Mouse (Mus musculus): ENCODE results near the gene Meaf6.

Gene Meaf6

GRCm38 (mm10) chr4:125084403-125085345 lies at the start of gene Meaf6:
TSS of gene Meaf6 (plus strand) at chr4:125085134.
- peak; percentile 83 to 89 for DNase-seq

DNA sequence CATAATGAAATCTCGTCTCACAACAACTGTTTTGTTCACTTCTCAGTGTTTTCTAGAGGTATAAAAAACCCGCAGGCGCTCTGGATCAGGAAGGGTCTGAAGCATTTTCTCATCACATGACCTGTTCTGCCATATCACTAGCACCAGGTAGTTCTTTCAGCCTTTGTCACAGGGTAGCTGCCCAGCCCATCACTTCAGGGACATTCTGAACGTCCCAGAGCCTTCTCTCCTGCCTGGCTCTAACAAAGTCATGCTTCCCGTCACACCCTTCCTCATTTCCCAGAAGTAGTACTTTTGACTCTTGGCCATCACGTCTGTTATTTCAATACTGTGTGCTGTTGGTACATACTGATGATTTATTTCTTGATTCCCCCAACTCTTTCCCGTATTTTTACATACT lies 40.5 kb upstream of the Meaf6 start:
- no peak for DNase-seq

DNA sequence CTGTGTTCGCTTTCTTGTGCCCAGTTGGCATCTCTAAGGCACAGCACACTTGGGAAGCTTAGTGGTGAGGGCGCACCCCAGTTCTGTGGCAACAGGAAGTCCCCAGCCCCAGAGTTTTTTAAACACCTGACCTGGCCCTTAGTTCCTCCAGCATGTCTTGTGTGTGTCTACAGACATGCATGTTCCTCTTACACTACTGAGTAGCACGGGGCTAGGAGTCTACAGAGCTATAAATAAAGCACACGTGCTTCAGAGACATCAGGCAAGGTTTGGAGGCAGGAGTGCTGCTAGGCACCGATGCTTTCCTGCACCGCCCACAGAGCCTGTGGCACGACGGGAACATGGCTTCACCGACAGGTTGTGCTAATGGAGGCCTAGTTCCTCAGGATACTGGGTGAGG lies 29.5 kb upstream of the Meaf6 start:
- no peak for DNase-seq

GRCm38 (mm10) chr4:125056476-125056875 lies 28.5 kb upstream of the Meaf6 start:
- DNase-seq = no peak

- no peak for DNase-seq
Observed at GRCm38 (mm10) chr4:125057273-125057672, 27.7 kb upstream of the Meaf6 start.

GRCm38 (mm10) chr4:125058033-125058432 lies 26.9 kb upstream of the Meaf6 start:
- no peak for DNase-seq

- peak in 1 of 2 experiments; percentile 61 for DNase-seq
Observed at GRCm38 (mm10) chr4:125059025-125059424, 25.9 kb upstream of the Meaf6 start.

GRCm38 (mm10) chr4:125063829-125064228 lies 21.1 kb upstream of the Meaf6 start:
- no peak for DNase-seq

- DNase-seq = peak; percentile 61 to 67
Observed at GRCm38 (mm10) chr4:125065517-125066307, 19.2 kb upstream of the Meaf6 start, which contains the start of gene Dnali1. TSS of gene Dnali1 (minus strand) at chr4:125065703.

DNA sequence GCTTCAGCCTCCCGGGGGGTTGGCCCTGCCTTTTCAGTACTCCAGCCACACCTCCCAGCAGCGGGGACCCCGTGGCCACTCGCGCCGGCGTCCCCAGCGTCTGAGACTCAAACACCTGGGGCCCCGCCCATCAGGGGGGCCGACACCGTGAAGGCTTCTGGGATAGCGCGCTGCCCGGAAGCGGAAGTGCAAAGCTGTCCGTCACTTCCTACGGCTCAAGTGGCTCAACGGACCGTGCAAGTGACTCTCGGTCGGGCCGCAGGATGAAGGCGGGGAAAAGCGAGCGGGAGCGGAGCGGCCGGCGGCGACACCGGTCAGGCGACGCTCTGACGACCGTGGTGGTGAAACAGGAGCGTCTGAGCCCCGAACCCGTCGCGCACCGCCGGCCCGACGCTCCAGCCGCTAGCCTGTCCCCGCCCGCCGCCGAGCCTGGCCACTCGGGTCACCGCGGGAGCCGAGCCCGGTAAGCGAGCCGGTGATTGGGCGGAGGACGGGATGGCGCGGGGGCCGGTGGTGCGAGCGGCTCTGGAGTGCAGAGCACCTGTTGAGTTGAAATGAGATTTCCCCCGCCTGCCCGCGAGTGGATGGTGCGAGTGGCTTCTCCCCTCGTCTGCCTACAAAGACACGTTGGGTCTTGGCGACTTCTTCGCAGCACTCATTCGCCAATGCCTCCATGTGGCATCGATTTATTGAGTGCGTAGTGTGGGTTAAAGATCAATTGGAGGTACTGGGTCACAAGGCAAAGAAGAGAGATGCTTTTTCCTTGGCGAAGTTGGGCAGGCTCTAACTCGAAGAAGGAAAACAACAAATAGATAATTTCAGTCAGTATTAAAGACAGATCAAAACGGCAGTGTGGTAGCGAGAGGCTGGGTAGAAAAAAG lies 18.2 kb upstream of the Meaf6 start, which contains the start of gene Snip1:
TSS of gene Snip1 (plus strand) at position 183 of the 881 bp plus-strand sequence.
- peak; percentile 94 to 96 for DNase-seq

GRCm38 (mm10) chr4:125077700-125078099 lies 7.2 kb upstream of the Meaf6 start:
- no peak for DNase-seq

DNA sequence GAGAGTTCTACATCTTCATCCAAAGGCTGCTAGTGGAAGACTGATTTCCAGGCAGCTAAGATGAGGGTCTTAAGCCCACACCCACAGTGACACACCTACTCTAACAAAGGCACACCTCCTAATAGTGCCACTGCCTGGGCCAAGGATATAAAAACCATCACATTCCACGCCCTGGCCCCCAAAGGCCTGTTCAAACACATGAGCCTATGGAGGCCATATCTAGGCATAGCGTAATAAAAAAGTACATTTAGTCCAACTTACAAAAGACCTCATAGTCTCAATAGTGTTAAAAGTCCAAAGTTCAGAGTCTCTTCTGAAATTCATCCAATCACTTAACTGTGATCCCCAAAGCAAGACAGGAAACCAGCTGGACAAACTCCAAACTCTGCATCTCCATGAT lies 6.2 kb upstream of the Meaf6 start:
- no peak for DNase-seq

DNA sequence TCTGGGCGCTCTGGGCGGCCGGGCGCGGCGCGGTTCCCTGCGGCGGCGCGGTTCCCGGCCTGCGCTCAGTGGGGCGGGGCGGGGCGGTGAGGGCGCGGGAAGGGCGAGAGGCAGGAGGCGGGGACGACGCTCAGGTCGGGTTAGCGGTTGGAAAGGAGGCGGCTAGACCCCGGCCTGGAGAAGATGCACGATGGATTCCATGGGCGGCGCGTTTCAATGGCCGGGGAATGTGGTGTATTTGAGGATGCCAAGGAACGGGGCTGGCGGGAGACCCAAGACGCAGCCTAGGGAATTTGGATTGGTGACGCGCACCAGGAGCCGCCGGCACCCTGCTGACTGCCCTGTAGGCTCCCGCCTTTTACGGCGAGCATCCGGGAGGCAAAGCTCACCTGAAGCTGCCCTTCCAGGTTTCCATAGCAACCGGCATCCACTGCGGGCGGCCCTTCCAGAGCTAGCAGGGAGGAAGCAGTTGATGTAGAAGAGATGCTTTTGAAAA lies 460 bp downstream of the Meaf6 start:
- DNase-seq = peak; percentile 51 to 74

GRCm38 (mm10) chr4:125093031-125093430 lies 8.1 kb downstream of the Meaf6 start:
- no peak for DNase-seq

DNA sequence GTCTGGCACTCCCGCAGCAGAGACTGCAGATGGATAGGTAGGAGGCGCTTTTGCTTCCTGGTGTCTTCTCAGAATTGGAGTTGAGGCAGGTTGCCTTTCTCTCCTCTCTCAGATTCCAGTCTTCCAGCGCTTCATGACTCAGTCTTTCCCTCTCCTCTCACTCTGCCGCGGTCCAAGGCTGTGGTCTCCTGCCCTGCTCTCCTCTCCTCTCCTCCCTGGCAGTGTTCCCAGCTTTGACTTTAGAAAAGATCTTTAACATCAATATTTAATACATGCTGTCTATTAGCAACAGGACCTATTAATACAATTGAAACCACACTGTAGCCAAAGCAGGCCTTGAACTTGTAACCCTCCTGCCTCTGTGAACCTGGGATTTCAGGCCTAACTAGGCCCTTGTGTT lies 11.1 kb downstream of the Meaf6 start:
- DNase-seq = no peak

- no peak for DNase-seq
Observed at GRCm38 (mm10) chr4:125097412-125097811, 12.5 kb downstream of the Meaf6 start.

GRCm38 (mm10) chr4:125099458-125099857 lies 14.5 kb downstream of the Meaf6 start:
- DNase-seq = peak; percentile 57 to 86

GRCm38 (mm10) chr4:125101334-125101733 lies 16.4 kb downstream of the Meaf6 start:
- no peak for DNase-seq

DNA sequence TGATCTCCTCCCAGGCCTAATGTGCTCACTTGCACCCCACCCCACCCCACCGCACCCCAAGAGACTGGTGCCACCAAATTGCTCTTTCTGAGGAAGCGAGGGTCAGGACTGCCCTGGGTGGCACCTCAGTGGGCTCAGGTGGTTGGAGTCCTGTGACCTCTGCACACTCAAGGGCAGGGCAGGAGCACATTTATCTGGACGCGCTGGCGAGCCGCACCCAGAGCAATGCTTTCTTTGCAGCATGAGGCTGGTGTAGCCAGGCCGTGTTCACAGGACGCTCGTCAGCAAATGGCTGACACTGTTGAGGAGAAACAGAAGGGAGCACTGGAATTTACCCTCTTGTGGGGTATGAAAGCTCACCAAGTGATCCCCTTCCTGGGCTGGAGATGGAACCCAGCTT lies 20.4 kb downstream of the Meaf6 start:
- no peak for DNase-seq

DNA sequence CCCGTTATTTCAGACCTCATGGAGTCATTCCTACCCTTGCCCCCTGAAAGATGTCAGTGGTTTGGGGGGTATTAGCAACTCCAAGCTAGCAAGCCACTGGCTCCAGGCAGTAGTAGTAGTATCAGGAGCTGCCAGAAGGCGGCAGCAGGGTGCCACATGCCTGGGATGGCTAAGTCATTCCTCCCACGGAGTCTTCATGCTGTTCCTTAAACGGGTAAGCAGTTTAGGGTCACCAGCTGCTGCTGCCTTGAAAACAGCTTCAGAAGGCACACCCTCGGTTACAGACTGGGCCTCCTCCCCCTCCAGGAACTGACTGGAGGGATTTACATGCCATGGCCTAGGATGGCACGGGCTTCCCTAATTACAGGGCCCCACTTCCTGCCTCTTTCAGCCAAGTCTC lies 29.7 kb downstream of the Meaf6 start:
- DNase-seq = peak; percentile 73 to 89

- DNase-seq = no peak
Observed at GRCm38 (mm10) chr4:125115081-125115480, 30.1 kb downstream of the Meaf6 start.

DNA sequence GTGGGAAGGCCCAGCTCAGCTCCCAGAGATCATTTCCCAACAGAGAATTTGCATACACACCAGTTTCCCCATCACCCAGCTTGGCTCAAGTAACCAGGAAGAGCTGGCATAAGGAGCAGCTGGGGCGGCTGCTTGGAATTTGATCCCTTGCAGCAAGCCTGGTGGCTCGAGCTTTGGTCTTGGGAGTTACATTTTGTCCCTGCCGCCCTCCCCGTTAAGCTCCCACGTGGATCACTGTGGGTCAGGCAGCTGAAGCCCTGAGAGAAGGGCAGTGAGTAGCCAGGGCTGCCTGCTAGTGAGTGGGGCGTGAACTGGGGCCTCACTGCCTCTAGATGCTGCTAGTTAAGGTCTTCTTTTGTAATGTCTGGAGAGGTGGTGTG lies 30.8 kb downstream of the Meaf6 start:
- DNase-seq = peak; percentile 82 to 86

Data from kidney, adult 8-10 months (tissue).